Mouse (Mus musculus): ENCODE data around the gene Slc9a8. TPM values are rescaled to one million over a fixed set of nuclear protein-coding genes. Genes with fewer than 3 reads are reported as not detected.

Gene Slc9a8
- total RNA-seq, 2 experiments from 2014 or later = 37.4 to 38.3 TPM

DNA sequence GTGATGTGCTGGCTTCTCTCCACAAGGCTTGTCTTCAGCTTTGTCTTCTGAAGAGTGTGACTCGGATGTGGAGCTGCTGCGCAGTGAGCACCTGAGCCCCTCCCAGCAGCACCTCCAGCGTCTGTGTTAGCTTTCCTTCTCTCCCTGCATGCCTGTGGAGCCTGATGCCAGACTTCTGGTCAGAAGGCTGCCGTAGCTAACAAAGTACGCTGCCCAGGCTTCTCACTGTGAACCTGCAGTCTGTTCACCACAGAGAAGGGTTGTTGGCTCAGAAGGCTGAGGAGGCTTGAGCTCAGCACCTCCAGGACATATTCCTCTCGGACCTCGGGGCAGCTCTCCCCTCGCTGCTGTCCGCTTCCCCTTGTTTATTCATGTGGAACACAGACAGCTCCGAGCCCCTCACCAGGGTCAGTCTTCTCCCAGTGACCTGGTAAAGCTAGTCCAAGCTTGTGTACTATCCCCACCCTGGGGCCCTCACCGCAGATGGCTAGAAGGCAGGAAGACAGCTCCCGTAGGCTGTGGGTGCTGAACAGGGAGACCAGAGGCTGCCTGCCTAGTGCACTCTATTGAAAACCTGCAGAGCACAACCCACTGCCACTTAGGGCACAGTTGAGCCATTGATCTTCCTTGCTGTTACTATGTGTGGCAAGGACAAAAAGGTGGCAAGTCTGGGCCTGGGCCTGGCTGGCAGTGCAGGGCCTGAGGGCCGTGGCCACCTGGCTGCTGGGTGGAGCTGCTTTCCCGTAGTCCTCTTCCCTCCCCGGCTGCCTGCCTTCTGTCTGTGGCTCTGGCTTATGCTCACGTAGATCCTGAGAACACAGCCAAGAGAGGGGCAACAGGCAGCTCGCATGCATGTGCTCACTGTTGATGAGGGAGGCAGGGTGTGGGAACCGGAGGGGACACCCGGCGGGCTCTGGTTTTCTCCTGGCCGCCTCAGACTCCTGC lies 28.1 kb downstream of the Slc9a8 start:
- no peak for DNase-seq

DNA sequence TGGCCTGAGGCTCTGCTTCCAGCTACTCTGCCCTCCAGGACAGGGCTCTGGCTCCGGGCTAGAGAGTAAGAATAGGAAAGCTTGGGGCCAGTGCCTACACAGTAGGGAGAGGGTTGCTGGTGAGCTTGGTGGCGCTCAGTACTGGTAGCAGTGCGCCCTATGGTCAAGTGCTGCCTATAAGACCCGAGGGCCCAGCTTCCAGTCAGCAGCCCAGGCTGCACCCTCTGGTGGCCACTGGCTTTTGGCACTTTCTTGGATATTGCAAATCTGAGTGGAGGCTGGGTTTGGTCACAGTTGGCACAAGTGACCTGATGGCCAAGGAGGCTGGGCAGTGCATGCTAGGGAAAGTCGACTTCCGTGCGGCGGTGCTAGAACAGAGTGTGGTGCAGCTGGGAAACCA lies 29.1 kb downstream of the Slc9a8 start:
- peak in 1 of 2 experiments; percentile 32 for DNase-seq

DNA sequence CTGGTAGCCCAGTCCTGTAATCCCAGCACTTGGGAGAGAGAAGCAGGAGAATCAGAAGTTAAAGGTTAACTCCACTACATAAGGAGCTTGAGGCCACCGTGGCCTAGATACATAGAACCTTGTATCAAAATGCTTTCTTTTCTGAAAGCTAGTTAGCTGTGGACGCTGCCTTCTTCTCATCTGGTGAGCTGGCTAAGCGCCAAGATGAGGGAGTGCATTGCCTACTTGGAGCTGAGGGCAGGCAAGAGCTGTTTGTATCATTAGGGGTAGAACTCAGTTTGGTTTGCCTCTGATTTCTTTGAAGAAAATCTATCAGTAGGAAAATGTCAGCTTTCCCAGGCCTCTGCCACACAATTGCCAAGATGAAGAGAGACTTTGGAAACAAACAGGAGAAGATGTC lies 32.3 kb downstream of the Slc9a8 start:
- DNase-seq = peak in 1 of 2 experiments; percentile 59

DNA sequence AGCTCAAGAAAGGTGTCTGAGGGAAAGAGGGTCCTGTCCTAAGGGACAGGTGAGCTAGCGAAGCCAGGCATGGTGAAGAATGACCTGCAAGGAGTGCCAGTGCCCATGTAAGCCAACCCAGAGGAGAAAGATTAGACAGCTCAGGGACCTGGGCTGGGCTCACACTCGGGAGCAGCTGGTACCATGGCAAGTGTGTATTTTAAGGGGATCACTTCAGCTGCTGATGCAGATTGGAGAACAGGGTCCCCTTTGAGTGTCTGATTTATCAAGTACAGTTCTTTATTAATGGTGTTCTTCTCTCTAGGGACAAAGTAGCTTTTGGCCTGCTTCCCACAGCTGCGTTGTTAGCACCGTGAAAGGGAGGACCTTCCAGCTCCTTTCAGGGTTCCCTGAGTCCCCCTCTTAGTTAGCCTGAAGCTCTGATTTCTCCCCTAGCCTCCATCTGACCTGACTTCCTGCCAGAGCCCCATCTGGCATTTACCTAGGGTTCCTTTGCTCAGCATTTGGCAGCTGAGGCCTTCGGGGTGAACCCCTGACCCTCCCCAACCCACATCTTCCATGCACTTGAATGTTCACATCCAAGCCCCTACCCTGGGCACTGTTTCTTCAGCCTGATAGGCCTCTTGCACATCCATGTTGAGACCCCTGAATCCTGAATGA lies 35.0 kb downstream of the Slc9a8 start:
- no peak for DNase-seq

DNA sequence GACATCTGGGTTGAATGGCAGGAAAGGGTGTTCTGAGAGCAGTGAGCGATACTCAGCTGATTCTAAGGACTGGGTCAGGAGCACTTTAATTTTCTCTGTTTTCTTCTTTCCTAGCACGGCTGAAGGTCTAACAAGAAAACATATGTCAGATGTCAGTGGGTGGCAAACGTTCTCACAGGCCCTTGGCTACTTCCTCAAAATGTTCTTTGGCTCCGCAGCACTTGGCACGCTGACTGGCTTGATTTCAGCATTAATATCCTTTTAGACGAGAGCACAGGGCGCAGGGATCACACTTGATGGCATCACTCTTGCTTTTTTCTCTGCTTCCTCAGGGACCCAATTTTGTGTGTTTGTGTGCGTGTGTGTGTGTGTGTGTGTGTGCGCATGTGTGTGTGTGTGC lies 35.7 kb downstream of the Slc9a8 start:
- DNase-seq = no peak

DNA sequence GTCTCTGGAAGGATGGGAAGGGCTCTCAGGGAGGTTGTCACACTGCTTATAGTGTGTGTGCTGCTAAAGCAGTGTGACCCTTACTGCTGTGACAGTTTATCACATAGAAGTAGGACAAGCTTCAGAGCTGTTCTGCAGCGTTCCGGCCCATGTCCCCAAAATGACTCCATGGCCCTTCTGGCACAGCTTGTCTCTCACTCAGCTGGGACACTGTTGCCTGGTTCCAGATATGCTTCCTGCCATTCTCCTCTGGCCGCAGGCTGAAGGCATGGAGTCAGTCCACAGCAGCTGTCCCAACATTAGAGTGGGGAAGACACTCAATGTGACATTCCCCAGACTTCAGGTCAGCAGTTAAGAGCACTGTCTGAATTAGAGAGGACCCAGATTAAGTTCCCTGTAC lies 37.0 kb downstream of the Slc9a8 start:
- no peak for DNase-seq

DNA sequence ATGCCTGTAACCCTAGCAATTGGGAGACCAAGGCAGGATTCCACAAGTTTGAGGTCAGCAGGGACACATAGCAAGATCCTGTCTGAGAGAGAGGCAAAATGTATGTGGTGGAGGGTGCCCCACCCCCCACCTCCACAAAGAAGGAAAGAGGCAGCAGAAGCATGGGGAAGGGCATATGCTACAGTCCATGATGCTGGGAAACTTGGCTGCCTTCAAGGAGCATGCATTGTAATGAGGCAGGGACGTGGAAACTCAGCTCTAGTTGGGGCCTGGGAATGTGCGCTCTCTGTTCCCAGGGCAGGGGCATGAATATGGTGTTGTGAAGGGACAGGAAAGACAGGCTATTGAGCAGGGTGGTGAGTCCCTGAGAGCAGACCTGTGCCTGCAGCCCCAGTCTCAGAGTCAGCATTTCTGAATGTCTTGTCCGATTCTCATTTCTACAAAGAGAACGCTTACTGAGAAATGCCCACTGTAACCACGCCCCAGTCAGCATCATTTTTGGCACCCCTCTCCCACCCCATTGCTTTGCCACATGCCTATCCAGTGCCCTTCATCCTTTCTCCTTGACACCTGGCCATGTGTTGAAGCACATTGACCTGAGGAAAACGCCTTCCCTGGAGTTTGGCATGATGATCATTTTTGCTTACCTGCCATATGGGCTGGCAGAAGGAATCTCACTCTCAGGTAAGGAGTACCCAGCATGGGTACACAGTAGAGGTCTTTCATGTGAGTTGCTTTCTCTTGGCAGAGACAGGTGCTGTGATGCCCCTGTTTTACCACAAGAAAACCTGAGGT lies 37.8 kb downstream of the Slc9a8 start:
- no peak for DNase-seq

DNA sequence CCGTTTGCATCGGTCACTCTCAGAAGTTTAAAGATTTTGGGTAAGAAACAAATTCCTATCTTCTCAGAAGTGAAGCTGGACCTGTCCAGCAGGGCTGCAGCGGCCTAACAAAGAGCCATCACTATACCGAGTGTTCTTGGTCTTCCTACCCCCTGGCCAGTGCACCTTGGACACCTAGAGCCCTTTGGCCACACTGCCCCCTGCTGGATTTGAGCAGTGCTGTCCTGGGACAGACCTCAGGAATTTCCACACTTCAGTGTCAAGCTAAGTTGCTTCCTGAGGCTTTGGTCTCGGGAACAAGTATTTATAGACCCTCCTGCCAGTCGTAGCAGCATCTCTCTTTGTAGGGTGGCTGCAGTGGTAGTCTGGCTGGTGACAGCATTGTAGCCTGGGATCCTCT lies 41.4 kb downstream of the Slc9a8 start:
- DNase-seq = peak; percentile 79 to 84

DNA sequence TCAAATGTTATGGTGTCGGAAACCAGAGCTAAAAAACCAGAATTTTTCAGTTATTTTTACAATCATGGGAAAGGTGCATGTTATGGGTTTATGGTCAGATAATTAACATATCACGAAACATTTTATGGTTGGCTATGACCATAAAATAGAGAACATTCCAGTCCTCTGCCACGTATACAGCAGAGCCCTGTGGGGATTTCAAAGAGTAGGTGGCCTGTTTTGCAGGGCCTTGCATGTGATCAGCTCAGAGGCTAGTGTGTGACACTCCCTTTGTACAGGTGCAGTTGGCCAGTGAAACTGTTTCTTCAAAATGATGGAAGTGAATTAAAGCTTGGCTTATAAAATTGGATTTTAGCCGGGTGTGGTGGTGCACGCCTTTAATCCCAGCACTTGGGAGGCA lies 42.3 kb downstream of the Slc9a8 start:
- DNase-seq = no peak

DNA sequence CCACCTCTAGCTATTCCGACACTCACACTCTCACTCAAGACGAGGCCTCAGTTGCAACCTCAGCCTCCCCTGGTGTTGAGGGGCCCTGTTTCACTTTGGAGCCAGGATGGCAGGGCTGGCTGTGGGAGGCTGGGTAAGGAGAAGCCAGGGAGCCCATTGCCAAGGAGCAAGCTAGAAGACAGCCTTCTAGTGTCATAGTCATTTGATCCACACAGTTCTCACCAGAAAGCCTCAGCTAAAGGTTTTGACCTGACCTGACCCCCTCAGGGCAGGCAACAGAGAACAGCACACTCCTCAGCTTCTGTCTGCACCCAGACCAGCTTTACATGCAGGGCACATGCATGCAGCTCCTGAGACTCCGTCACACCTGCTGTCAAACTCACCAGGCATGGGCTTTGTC lies 44.4 kb downstream of the Slc9a8 start:
- DNase-seq = no peak

DNA sequence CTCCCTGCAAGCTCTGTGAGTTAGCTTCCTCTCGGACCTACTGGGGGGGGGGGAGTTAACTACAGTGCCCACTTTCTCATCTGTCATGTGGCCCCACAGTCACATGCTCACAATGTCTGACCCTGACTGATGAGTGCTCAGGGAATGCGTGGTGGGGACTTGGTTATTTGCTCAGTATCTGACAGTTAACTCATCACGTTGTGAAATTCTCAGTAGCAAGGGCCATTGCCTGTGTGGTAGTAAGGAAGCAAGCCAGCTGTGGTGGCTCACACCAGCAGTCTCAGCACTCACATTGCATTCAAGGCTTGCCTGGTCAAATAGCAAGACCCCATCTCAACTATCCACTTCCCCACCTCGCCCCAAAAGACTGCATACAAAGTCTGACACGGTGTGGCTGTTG lies 45.7 kb downstream of the Slc9a8 start:
- DNase-seq = no peak

DNA sequence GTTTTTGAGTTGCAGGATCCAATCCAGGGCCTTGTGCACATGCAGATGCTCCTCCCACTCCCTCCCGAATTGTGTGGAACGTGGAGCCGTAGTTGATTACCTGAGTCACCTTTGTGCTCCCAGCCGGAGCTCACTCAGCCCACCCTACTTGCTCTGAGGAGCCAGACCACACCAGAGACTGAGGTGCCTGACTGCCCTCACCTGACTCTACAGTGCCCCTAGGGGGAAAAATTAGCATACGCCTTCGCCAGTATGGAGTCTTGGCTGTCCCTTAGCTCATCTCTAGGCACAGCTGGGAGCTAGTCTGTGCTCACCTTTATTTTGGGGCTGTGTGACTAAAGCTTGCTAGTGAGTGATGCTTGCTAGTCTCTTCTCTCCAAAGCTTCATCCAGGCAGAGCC lies 46.9 kb downstream of the Slc9a8 start:
- no peak for DNase-seq

DNA sequence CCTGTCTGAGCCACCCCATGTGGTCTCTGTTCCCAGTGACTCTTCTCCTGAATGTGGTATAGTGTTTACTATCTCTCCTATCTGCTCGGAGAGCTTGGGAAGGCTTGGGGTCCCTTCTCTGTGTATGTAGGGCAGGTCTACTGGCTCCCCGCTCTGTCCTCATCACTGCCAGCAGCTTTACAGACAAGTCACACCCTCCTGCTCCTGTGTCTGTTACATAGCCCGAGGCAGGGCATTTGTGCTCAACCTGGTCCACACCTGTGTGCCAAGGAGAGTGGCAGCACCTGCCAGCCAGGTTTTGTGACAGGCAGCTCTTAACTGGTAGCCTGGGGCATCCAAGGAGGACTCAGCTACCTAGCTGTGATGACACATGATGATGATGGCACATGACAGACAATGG lies 49.1 kb downstream of the Slc9a8 start:
- DNase-seq = no peak

DNA sequence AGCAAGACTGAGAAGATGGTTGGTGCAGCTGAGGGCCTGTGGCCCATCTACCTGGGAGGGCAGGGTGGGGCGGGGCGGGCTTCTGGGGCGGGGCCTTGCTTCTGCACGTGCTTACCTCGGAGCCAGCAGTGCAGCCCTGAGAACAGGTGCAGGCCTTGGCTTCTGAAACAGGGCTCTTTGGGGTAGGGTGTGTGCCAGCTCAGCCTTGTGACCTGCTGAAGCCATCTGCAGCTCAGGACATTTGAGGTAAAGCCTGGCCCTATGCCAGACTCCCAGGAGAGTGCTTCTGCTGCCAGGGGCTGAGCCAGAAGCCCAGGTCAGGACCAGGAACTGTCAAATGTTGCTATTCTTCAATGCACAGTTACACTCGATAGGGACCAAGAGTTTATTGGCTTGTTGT lies 50.1 kb downstream of the Slc9a8 start:
- DNase-seq = no peak

DNA sequence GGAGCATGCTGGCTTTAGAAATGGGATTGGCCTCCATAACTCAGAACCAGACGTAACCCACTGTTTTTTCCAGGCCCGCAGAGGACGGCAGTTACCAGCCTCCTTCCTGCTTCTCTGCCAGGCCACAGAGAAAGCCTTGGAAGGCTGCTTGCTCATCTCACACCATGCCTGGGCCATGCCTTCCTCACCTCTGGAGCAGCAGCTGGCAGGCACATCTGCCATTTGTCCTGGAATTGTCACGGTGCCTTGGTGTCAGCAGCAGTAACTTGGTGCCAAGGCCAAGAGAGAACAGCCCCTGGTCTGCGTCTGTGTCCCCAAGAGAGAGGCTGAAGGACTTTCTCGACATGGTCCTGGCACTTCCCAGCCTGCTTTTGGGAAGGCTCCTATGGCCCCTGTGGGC lies 52.7 kb downstream of the Slc9a8 start:
- no peak for DNase-seq

DNA sequence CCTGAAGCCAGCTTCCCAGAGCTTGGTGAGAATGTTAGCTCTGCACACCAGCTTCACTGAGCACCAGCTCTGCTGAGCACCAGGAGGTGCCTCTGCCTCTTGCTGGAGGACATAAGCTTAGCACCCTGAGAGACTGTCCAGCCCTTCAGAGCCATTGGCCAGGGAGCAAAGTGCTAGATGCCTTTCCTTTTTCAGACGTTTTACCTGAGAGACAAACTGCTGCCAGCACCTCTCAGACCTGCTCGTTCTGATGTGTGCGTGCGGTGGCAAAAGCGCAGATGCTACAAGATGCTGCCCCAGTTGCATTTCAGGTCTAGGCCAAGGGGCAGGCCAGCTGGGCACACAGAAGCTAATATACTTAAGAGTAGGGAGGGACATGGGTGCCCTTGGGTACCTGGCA lies 54.1 kb downstream of the Slc9a8 start:
- no peak for DNase-seq

DNA sequence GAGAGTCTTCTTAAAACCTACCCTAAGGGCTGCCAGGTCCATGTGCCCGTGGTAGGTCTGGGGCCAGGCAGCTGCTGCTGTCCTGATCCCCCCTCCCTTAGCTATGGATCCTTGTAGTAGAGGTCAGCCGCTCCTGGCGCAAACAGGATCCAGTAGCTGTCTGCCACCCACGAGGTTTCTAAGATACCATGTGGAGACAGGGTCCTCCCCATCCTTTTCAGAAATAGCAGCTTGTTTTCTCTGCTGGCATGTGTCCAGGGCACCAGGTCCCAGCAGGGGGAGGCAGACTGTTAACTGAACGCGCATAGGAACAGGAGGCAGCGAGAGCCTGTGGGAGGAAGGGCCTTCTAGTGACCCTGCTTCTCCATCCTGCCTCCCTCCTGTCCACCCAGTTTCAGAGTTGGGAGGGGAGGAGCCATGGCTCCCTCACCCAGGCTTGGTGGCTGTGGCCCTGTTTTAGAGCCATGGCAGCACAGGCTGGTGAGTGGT lies 54.7 kb downstream of the Slc9a8 start:
- DNase-seq = peak; percentile 59 to 64

DNA sequence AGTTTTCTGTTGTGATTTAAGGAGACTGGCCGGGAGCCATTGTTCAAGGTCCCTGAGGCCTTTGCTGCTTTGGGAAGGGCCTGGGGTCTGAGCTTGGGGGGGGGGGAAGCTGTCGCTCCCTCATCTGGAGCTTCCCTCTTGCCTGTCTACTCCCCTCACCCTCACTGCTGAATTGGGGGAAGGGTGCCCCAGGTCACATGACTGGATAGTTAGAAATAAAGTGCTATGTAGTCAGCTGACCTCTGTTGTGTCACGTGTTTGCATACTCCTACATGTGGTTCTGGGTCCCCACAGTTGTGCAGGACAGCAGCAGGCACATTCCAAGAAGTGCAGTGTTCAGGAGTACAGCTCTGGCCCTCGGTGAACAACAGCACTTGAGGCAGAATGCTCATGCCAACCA lies 55.2 kb downstream of the Slc9a8 start:
- DNase-seq = no peak

DNA sequence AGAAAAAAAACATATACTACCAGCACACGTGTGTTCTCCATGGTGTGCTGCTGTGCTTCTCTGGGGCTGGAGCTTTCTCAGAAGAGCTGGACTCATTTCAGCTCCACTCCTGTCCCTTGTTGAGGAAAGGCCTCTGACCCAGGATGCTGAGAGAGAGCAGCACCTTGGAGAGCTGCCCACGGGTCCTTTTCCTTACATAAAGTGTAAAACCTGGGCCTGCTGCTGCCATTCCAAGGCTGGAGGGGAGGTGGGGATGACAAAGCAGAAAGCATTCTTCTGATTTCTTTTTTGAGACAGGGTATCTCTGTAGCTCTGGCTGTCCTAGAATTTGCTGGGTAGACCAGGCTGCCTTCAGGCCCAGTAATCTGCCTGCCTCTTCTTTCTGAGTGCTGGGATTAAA lies 56.6 kb downstream of the Slc9a8 start:
- peak in 1 of 2 experiments; percentile 51 for DNase-seq

DNA sequence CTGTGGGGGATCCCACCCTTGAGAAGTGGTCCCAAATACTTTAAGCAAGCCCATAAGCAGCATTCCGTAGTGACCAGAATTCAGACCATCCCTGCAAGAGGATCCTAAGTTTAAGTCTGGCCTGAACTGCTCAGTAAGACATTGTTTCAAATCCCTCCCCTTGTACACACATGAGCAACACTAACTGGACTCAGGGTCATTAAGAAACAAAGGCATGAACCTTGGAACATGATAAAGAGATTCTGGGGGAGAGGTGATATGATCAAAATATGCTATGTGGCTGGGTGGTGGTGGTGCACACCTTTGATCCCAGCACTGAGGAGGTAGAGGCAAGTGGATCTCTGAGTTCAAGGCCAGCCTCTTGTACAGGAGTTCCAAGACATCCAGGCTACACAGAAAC lies 58.0 kb downstream of the Slc9a8 start:
- DNase-seq = no peak

DNA sequence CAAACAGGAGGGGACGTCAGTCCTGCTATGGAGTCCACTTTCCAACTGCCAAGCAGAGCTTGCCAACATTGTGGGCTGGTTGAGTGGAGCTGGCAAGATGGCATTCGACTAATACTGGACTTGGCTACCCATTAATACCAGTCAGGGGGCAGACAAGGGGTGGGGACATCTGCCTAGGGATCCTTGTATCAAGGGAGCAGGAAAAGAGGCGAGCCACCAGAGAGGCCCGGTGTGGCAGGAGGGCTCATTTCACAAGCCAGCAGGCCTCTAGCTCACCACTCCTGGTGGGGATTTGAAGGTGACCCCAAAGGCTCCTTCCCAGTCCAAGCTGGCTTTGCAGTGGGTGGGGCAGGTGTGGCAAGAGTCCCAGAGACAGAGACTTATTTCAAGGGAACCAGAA lies 61.2 kb downstream of the Slc9a8 start:
- no peak for DNase-seq

DNA sequence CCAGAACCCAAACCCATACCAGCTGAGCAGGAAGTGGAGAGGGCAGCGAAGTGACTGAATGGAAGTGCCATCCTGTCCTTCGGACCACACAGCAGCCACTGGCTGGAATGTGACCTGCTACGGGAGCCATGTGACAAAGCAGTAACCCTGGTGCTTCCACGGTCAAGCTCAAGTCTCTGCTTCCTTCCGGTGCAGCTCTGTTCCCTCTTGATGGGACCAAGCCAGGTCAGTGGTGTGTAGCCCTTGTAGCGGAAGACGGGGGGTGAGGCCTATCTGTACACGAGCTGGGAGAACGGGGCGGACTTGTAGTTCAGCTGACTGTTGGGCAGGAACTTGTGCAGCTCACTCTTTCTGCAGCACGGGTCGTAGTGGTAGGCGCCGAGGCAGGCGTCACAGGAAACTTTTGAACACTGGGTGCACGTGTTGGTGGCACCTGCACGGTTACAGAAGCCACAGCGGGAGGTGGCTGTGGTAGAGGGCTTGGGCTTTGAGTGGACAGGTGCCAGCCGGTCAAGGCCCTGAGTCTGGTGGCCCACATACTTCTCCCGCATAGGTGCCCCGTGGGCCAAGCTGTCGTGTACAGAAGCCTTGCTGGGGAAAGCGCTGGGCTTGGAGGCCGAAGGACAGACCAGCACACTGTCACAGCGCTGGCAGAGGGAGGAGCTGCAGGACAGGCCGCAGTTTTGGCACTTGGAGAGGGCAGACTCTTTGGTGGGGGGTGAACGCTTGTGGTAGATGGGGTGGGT lies 61.7 kb downstream of the Slc9a8 start:
- peak in 1 of 2 experiments; percentile 39 for DNase-seq

Data from adrenal gland, postnatal 36 days (tissue).